Mouse (Mus musculus): ENCODE measurements at regions not wholly inside any gene's neighbourhood (a gene's known extent, or its start where the extent isn't known, plus 50 kb on each side); places are given as distances from the start of the nearest gene placed in this dataset.
"Not testable (repeated sequence)": the region's sequence is repeated elsewhere in the genome, so short reads cannot be mapped to it uniquely, and the experiment has no call there.

DNA sequence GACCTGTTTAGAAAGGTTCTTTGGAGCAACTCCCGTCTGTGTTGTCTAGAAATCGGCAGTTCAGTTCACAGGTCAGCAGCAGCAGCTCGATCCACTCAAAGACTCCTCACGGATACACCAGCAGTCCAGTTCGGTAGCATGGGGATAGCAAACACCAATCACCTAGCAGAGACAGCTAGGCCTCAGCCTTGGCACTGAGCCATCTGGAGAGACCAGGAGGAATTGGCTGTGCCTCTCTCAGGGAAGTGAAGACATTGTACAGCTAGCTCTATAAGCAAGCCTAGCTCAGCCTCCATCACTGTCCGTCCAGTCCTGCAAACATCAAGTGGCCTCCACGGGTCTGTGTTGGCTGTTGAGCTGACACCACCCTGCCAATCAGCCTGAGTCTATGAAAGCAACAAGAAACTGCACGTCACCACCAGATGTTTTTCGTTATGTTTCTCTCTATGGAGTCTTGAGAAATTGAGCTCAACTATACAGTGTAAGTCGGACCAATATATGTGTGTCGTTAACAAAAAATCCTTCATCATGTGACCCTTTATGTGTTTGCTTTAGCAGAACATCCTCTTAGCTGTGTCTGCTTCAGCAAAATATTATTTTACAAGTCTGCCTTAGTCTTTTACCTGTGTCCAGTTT is 209.3 kb downstream of the Plxna1 start:
- DNase-seq = peak; percentile 11

DNA sequence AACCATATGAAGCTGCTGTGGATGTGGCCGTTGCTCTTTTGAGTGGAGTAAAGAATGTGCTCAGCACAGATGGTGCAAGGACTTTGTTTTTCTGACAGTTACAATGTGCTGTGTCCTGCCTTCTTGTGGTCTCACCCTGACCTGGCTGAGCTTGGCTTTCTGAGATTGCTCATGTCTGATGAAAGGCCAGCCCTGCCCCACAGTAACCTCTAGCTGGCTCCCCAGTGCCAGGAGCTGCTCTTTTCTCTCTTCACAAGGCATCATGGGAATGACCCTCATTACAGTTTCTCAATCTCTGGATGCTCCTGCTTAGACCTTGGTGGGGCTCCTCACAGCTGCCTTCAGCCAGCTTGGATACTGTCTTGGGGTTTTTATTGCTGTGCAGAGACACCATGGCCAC is 204.9 kb downstream of the Plxna1 start:
- DNase-seq = peak; percentile 31

DNA sequence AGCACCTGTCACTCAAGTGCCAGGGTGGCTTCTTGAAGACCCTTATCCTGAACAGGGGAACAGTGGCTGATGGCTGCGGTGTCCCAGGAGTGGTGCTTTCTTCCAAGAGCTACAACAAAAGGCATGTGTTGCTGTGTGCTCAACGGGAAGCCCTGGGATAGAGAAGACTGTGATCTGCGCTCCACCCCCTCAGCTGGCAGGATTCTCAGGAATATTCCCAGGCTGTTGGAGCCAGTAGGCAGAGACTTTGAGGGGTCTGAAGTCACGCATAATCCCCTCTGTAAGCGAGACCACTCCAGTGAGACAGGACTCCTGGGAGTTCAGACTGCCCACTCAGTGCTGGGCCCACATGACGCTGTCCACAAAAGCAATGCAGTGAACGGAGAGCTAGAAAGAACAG is 202.4 kb downstream of the Plxna1 start:
- no peak for DNase-seq

DNA sequence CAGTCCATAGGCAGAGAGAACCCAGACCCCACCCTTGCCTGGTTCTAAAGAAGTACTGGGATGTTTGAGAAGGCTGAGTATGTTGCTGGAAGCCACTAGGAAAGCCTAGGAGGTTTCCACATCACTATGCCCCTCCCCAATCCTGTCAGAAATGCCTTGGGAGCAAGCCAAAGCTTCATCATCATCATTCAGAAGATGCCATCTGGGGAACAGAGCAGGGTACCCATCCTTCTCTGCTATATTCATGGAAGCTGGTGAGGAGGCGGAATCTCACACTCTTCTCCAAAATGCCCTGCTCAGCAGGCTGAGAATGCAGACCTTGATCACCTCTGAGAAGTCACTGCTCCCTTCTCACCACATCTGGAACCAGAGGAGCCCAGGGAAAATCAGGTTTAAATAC is 200.7 kb downstream of the Plxna1 start:
- no peak for DNase-seq

DNA sequence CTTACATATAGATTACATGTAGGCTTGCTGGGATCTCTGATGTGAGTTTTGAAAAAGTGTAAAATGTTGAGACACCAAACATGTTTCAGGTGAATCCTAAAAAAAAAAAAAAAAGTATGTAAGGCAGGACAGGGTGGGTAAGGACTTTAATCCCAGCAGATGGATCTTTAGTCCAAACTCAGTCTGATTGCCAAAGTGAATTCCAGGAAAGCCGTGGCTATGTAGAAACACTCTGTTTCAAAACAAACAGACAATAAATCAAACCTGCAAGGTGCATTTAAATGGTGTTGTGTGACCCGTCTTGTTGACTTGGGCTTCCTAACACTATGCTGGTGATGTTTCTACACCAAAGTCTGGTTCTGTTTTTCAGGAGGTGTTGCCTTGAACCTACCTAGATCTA is 192.9 kb downstream of the Plxna1 start:
- DNase-seq = no peak

GRCm38 (mm10) chr6:89184920-89185319 is 177.5 kb downstream of the Plxna1 start:
- not testable (repeated sequence) for DNase-seq

- not testable (repeated sequence) for DNase-seq
Measured at GRCm38 (mm10) chr6:89200514-89201284, 161.7 kb downstream of the Plxna1 start.

DNA sequence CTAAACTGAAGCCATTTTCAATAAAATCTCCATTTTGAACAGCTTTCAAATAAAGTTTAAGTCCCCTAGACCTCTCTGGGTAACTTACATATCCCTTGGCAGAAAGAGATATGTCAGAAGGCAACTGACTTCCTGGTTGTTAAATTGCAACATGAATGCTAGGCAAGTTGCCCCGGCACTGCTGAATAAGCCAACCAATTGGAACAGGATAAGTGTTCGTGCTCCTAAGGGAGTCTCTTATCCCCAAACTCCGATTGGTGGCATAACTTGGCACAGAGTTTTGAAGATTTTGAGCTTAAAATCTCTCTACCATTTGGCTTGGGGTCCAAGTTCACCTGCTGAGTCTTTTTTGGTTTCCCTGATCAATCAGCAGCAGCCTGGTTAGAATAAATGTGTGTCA is 147.4 kb downstream of the Plxna1 start:
- peak; percentile 37 for DNase-seq

GRCm38 (mm10) chr6:89235416-89236075 is 126.9 kb downstream of the Plxna1 start:
- DNase-seq = peak; percentile 61

GRCm38 (mm10) chr6:89236226-89236625 is 126.2 kb downstream of the Plxna1 start:
- no peak for DNase-seq

DNA sequence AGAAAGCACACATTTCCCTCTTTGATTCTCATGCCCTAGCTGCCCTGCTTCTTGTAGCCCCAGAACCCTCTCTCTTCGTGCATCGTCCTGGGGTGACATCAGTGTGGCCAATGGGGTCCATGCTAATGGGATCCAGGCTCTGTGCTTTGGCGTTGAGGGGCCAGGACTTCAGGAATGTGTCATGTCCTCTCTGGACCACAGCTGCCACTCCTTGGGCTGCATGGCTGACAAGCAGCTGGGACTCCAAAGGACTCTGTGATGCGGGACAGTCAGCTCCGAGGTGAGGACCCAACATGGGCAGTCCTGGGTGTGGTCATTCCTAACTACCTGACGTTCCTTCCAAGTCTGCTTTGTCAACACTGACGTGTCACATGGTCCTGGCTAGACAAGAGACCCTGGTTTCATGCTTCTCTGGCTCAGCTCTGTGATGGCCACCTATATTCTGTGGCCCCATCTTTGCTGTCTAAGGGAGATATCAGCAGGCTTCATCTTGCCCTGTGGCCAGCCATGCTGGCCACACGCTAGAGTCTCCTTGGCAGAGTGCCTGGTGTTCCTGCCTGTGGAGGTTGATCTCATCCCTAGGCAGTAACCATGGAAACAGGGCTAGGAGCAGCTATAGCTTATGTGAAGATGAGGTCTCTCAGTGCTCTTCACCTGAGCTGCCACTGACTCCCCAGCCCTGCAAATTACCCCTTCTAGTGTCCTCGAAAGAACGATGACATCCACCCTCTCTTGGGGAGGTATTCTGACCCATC is 125.4 kb downstream of the Plxna1 start:
- DNase-seq = peak; percentile 50

DNA sequence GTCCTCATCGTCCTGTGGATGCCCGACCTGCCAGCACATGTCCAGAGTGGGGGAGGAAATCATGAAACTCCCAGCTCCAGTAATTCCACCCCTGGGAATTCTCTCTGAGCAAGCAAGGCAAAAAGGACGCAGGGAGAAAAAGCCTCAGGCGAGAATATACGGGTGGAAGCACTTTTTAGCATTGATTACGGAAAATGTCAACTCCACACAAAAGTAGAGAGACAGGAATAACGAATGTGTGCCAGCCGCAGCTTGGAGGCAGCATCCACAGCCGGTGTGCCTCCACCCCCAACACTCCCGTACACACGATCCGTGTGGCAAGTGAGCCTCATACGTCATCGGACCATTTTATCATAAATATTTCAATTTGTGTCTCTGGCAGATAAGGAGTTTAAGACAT is 123.5 kb downstream of the Plxna1 start:
- DNase-seq = no peak

DNA sequence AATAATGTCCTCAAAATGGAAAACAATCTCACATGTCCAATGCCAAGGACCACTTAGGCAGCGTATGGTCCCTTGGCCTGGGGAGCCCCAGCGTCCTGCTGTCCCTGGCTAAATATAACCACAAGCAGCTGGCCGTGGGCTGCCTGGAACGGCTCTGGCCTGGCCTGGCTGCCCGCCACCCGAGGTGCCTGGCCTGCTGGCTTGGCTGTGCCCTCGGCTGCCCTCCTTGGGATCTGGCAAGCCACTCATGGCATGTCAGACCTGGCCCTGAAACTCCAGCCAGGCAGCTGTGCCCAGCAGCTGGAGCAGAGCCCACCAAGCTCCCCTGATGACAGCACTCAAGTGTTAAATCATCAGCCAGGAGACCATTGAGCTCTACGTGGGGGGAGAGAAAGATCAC is 122.9 kb downstream of the Plxna1 start:
- DNase-seq = peak; percentile 85

- no peak for DNase-seq
Measured at GRCm38 (mm10) chr6:89240168-89240705, 122.2 kb downstream of the Plxna1 start.

DNA sequence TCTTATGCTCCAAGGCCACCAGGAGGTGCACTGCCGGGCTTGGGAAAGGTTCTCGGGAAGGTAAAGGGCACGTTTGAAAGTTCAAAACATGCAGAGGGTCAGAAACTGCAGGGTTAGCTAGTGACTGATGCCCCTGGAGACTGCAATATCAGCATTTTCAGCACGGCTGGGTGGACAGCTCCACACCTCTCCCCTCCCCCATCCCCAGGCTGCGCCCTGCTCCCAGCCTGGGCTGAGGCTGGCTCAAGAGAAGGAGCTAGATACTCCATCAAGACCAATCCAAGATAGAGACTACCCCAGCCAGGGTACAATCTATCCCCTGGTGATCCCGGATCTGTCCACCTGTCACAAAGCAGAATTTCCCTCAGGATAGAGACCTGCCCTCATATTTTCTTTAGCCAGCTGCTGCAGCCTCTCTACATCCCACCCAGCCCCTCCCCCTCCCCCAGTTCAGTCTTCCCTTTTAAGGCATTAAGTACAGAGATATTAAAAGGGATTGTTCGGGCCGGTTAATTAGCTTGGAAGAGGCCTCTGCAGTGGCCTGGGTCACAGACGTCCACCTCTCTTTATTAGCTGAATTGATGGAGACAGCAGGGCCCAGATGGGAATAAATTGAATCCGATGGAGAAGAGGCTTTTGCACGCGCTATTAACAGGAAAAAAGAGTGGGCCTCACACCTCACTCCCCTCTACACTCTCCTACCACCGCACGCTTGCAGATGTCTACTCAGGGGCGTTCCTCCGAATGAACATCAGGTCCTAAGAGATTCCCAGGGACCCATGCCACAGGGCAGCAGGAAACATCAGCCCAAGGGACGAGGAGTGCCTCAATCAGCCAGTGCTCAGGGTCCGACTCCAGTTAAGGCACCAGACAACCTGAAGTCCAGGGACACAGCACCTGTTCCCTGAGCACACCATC is 119.8 kb downstream of the Plxna1 start:
- peak; percentile 71 for DNase-seq

DNA sequence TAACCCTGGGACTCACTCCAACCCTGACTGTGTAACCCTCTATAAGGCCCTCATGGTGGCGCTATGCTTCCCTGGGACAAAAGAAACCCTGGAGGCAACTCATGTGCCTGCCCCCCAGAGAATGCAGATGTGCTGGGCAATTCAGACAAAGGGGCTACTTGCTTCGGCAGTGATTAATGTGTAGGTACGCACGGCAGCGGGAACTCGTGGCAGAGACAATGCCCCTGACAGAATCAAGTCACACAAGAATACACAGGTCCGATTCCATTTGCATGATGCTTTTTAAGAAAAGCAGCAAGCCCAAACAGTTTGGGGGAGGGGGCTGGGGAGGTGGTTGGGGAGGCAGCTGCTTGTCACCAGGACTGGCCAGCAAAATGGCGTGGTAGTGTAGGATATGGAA is 116.9 kb downstream of the Plxna1 start:
- no peak for DNase-seq

- no peak for DNase-seq
Measured at GRCm38 (mm10) chr6:89246261-89246660, 116.2 kb downstream of the Plxna1 start.

GRCm38 (mm10) chr6:89248574-89248973 is 113.8 kb downstream of the Plxna1 start:
- no peak for DNase-seq

DNA sequence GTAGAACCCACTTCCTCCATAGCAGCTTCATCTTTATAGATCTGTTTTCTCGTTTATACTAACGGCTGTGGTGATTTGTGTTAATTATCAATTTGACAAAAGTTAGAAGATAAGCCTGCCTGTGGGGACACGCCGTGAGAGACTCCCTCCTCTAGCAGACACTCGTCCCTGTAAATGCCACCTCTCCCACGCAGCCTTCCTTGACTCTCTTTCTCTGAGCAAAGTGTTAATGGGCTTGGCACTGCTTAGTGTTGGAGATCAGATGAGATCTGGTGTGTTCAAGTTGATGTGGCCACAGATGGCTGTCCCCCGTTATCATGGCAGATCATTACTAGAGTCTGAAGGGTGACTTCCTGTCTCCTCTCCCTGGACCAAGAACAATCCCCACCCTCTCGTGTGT is 113.1 kb downstream of the Plxna1 start:
- no peak for DNase-seq

DNA sequence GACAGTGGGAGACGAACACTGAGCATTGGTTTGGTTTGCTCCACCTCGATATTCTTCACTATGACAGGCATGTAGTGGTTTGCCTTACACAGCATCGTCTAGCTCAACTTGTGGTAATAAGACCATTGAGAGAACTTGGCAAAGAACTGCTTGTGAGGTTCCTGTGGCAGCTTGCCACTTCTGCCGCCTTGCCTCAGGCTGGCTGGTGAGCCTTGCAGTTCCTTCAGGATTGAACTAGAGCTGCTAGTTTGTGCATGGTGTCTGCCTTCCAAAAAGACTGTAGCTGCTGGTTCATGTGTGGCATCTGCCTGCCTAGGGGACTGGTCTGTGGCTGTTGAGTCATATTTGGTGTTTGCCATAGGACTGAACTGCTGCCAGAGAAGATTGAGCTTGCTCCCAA is 110.8 kb downstream of the Plxna1 start:
- DNase-seq = no peak

DNA sequence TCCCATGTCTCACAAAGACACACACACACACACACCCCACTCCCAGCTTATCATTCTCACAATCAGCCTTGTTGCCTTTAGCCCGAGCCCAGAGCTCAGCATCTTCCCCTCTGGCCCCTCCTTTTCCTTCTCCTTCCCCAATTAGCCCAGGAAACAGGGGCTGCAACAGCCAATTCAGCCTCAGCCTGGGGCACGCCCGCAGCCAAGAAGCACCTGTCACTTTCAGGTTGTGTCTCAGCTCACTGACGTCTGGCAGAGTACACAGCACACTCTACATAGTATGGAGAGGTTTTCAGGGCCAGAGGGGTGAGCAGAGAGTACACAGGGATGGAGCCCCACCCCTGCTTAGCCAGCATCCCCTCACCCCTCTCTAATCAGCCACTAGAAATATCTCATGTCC is 106.4 kb downstream of the Plxna1 start:
- no peak for DNase-seq

Data from adrenal gland, postnatal 14 days (tissue).